Mouse (Mus musculus) heart, embryonic 15.5 days (tissue): ENCODE data around the gene Zfp668. TPM values are rescaled to one million over a fixed set of nuclear protein-coding genes. Genes with fewer than 3 reads are reported as not detected.
"Not testable (repeated sequence)": the region's sequence is repeated elsewhere in the genome, so short reads cannot be mapped to it uniquely, and the experiment has no call there.

Source experiments
- ATAC-seq: fragments of 200-750 bp; cut with Nextera tagmentation; replicated peaks from 2 replicates; pipeline ENCODE4 v1.8.0; 2017; ENCODE audit warnings: low read depth, moderate TSS enrichment; ENCODE audit not compliant: insufficient number of reproducible peaks, insufficient read depth, low FRiP score
- H3K27ac ChIP-seq: fragments of 300-500 bp; sonication (generic); 2 replicates; pipeline ENCODE4 v1.5.1; 2015; ENCODE audit warnings: mild to moderate bottlenecking, inconsistent platforms
- H3K27me3 ChIP-seq: fragments of 300-500 bp; sonication (generic); 2 replicates; pipeline ENCODE4 v1.6.1; 2015; ENCODE audit warnings: inconsistent platforms
- H3K36me3 ChIP-seq: fragments of 300-500 bp; sonication (generic); 2 replicates; pipeline ENCODE4 v1.6.1; 2015; ENCODE audit warnings: mild to moderate bottlenecking, inconsistent platforms
- H3K4me1 ChIP-seq: fragments of 300-500 bp; sonication (generic); replicated peaks from 2 replicates; pipeline ENCODE4 v1.6.1; 2015; ENCODE audit warnings: inconsistent platforms
- H3K4me2 ChIP-seq: fragments of 300-500 bp; sonication (generic); 2 replicates; pipeline ENCODE4 v1.6.1; 2015; ENCODE audit warnings: inconsistent platforms, mild to moderate bottlenecking, moderate library complexity
- H3K4me3 ChIP-seq: fragments of 300-500 bp; sonication (generic); 2 replicates; pipeline ENCODE4 v1.5.1; 2015; ENCODE audit warnings: mild to moderate bottlenecking, inconsistent platforms
- H3K9ac ChIP-seq: fragments of 300-500 bp; sonication (generic); 2 replicates; pipeline ENCODE4 v1.6.1; 2015; ENCODE audit warnings: mild to moderate bottlenecking, inconsistent platforms
- H3K9me3 ChIP-seq: fragments of 300-500 bp; sonication (generic); replicated peaks from 2 replicates; pipeline ENCODE4 v1.6.1; 2016; ENCODE audit warnings: inconsistent platforms
- WGBS: fragments of 180-500 bp; shearing (Covaris S2); methylation state at CpG from one replicate; pipeline ENCODE4 v1.1.7; 2015; ENCODE audit warnings: mixed read lengths; 5-methylcytosine and 5-hydroxymethylcytosine counted together
- polyA plus RNA-seq: library from polyadenylated mRNA; unstranded; fragments of >200 nt; fragmentation: Nextera tagmentation; extraction: Ambion mirVana; gene quantifications from 2 replicates; pipeline ENCODE4 v1.2.1, GENCODE M21; 2015

Zfp668 gene
- polyA plus RNA-seq, 1 experiment from 2014 or later, result 7.9 TPM

GRCm38 (mm10) chr7:127908656-127909055 is 32.0 kb upstream of the Zfp668 start:
- Histone ChIP-seq H3K4me1 (peaks cover 23% of the 10 kb centered on the region), H3K4me3 (no peak overlapping the region), H3K36me3 (peaks cover 40% of the 10 kb centered on the region), H3K27me3 (no peaks in the 10 kb centered on the region), H3K9ac (no peak overlapping the region), H3K4me2 (no peak overlapping the region), H3K9me3 (no peaks in the 10 kb centered on the region), H3K27ac (no peak overlapping the region)
- ATAC-seq, result no peak
- WGBS, result 88% methylated on average over 4 of the region's 4 CpGs

GRCm38 (mm10) chr7:127907939-127908338 is 31.3 kb upstream of the Zfp668 start:
- H3K27me3 ChIP-seq, result no peaks in the 10 kb centered on the region
- peaks cover 40% of the 10 kb centered on the region for H3K36me3 ChIP-seq
- no peaks in the 10 kb centered on the region for H3K9me3 ChIP-seq
- 94% methylated on average over 12 of the region's 12 CpGs for WGBS
- H3K4me2 ChIP-seq, result no peak overlapping the region
- no peak for ATAC-seq
- peaks cover 19% of the 10 kb centered on the region for H3K4me1 ChIP-seq
- H3K9ac ChIP-seq, result no peak overlapping the region
- H3K4me3 ChIP-seq, result no peak overlapping the region
- H3K27ac ChIP-seq, result no peak overlapping the region

GRCm38 (mm10) chr7:127903971-127904796 is 27.6 kb upstream of the Zfp668 start, which contains the start of gene Bckdk:
Gene Bckdk (plus strand): TSS chr7:127904082.
- H3K4me2 ChIP-seq, result peak within 1 kb of the TSS; percentile 84
- peak; percentile 83 for ATAC-seq
- WGBS, result 6% methylated on average over 38 of the region's 38 CpGs
- peak within 1 kb of the TSS; percentile 91 for H3K9ac ChIP-seq
- no peaks in the 10 kb centered on the region for H3K9me3 ChIP-seq
- H3K27me3 ChIP-seq, result no peaks in the 10 kb centered on the region
- peaks cover 15% of the 10 kb centered on the region for H3K4me1 ChIP-seq
- peak within 1 kb of the TSS; percentile 91 for H3K4me3 ChIP-seq
- H3K27ac ChIP-seq, result peak within 1 kb of the TSS; percentile 86
- H3K36me3 ChIP-seq, result peaks cover 36% of the 10 kb centered on the region

GRCm38 (mm10) chr7:127901772-127902171 is 25.1 kb upstream of the Zfp668 start:
- 68% methylated on average over 2 of the region's 2 CpGs for WGBS
- no peak for ATAC-seq
- H3K27me3 ChIP-seq, result no peaks in the 10 kb centered on the region
- peaks cover 11% of the 10 kb centered on the region for H3K36me3 ChIP-seq
- H3K4me2 ChIP-seq, result no peak overlapping the region
- H3K4me3 ChIP-seq, result no peak overlapping the region
- H3K9me3 ChIP-seq, result no peaks in the 10 kb centered on the region
- H3K9ac ChIP-seq, result no peak overlapping the region
- H3K4me1 ChIP-seq, result peaks cover 15% of the 10 kb centered on the region
- no peak overlapping the region for H3K27ac ChIP-seq

- 30% methylated on average over 7 of the region's 7 CpGs for WGBS
- H3K4me3 ChIP-seq, result no peak overlapping the region
- H3K9ac ChIP-seq, result no peak overlapping the region
- H3K9me3 ChIP-seq, result no peaks in the 10 kb centered on the region
- H3K27me3 ChIP-seq, result no peaks in the 10 kb centered on the region
- no peak for ATAC-seq
- H3K36me3 ChIP-seq, result no peaks in the 10 kb centered on the region
- no peak overlapping the region for H3K4me2 ChIP-seq
- H3K4me1 ChIP-seq, result peaks cover 15% of the 10 kb centered on the region
- H3K27ac ChIP-seq, result no peak overlapping the region
Observed at GRCm38 (mm10) chr7:127899997-127900396, 23.4 kb upstream of the Zfp668 start.

- ATAC-seq, result no peak
- no peak overlapping the region for H3K27ac ChIP-seq
- H3K4me2 ChIP-seq, result no peak overlapping the region
- H3K36me3 ChIP-seq, result peaks cover 5% of the 10 kb centered on the region; the same call in 1 of the 2 replicates
- H3K9ac ChIP-seq, result no peak overlapping the region
- 38% methylated on average over 10 of the region's 10 CpGs for WGBS
- H3K4me3 ChIP-seq, result no peak overlapping the region
- H3K4me1 ChIP-seq, result peaks cover 17% of the 10 kb centered on the region
- no peaks in the 10 kb centered on the region for H3K9me3 ChIP-seq
- no peaks in the 10 kb centered on the region for H3K27me3 ChIP-seq
Observed at GRCm38 (mm10) chr7:127898179-127898956, 21.7 kb upstream of the Zfp668 start.

- Histone ChIP-seq H3K9me3 (no peaks in the 10 kb centered on the region), H3K9ac (no peak overlapping the region), H3K27ac (no peak overlapping the region), H3K4me2 (no peak overlapping the region), H3K4me3 (no peak overlapping the region), H3K36me3 (peaks cover 11% of the 10 kb centered on the region; the same call in 1 of the 2 replicates), H3K4me1 (peaks cover 17% of the 10 kb centered on the region), H3K27me3 (no peaks in the 10 kb centered on the region)
- ATAC-seq, result no peak
- 82% methylated on average over 7 of the region's 7 CpGs for WGBS
Observed at GRCm38 (mm10) chr7:127897542-127897941, 20.9 kb upstream of the Zfp668 start.

GRCm38 (mm10) chr7:127896384-127896783 is 19.8 kb upstream of the Zfp668 start:
- Histone ChIP-seq H3K4me3 (no peak overlapping the region), H3K4me1 (peaks cover 17% of the 10 kb centered on the region), H3K27me3 (no peaks in the 10 kb centered on the region), H3K9me3 (no peaks in the 10 kb centered on the region), H3K27ac (no peak overlapping the region), H3K4me2 (no peak overlapping the region), H3K36me3 (peaks cover 11% of the 10 kb centered on the region; the same call in 1 of the 2 replicates), H3K9ac (no peak overlapping the region)
- ATAC-seq, result no peak
- 61% methylated on average over 13 of the region's 13 CpGs for WGBS

- 67% methylated on average over 7 of the region's 7 CpGs for WGBS
- H3K9ac ChIP-seq, result not testable (repeated sequence)
Observed at GRCm38 (mm10) chr7:127895891-127896290, 19.3 kb upstream of the Zfp668 start.

GRCm38 (mm10) chr7:127895442-127895841 is 18.8 kb upstream of the Zfp668 start, which contains the start of the genes Gm21974 and Vkorc1:
Gene Gm21974 (minus strand): TSS chr7:127895454.
Gene Vkorc1 (minus strand): TSS chr7:127895617.
- peak within 1 kb of the TSS; percentile 88 for H3K4me2 ChIP-seq
- peak within 1 kb of the TSS; percentile 70 for H3K4me3 ChIP-seq
- WGBS, result under 1% methylated on average over 26 of the region's 26 CpGs
- H3K9ac ChIP-seq, result peak within 1 kb of the TSS; percentile 68
- H3K27me3 ChIP-seq, result no peaks in the 10 kb centered on the region
- no peaks in the 10 kb centered on the region for H3K9me3 ChIP-seq
- H3K4me1 ChIP-seq, result peaks cover 17% of the 10 kb centered on the region
- peak within 1 kb of the TSS; percentile 84 for H3K27ac ChIP-seq
- ATAC-seq, result peak; percentile 98
- H3K36me3 ChIP-seq, result peaks cover 11% of the 10 kb centered on the region; the same call in 1 of the 2 replicates

More at GRCm38 (mm10) chr7:127895891-127896290, 19.3 kb upstream of the Zfp668 start:
- H3K4me2 ChIP-seq, result peak overlapping the region; percentile 88
- H3K4me3 ChIP-seq, result peak overlapping the region; percentile 70
- H3K4me1 ChIP-seq, result peaks cover 17% of the 10 kb centered on the region
- H3K27ac ChIP-seq, result peak overlapping the region; percentile 57
- H3K9me3 ChIP-seq, ATAC-seq, H3K27me3 ChIP-seq: not testable (repeated sequence)
- peaks cover 11% of the 10 kb centered on the region; the same call in 1 of the 2 replicates for H3K36me3 ChIP-seq

GRCm38 (mm10) chr7:127894480-127894879 is 17.9 kb upstream of the Zfp668 start:
- H3K4me2 ChIP-seq, result peak overlapping the region; percentile 88
- WGBS, result 67% methylated on average over 5 of the region's 5 CpGs
- H3K9me3 ChIP-seq, result no peaks in the 10 kb centered on the region
- peak overlapping the region; percentile 70 for H3K4me3 ChIP-seq
- no peaks in the 10 kb centered on the region for H3K27me3 ChIP-seq
- ATAC-seq, result no peak
- H3K36me3 ChIP-seq, result peaks cover 16% of the 10 kb centered on the region; the same call in 1 of the 2 replicates
- H3K9ac ChIP-seq, result peak overlapping the region; percentile 68
- peaks cover 14% of the 10 kb centered on the region for H3K4me1 ChIP-seq
- H3K27ac ChIP-seq, result no peak overlapping the region; the same call in 1 of the 2 replicates
